Mouse (Mus musculus) embryonic facial prominence, embryonic 12.5 days (tissue): Measurements from ENCODE around the gene Myo1f. TPM values are rescaled to one million over a fixed set of nuclear protein-coding genes. Genes with fewer than 3 reads are reported as not detected.

Experiments used
- ATAC-seq: fragments of 200-750 bp; cut with Nextera tagmentation; 2 replicates; pipeline ENCODE4 v1.8.0; 2017; ENCODE audit not compliant: insufficient number of reproducible peaks, insufficient read depth, low FRiP score, low TSS enrichment
- H3K27ac ChIP-seq: fragments of 300-500 bp; sonication (generic); 2 replicates; pipeline ENCODE4 v1.5.1; 2016; ENCODE audit warnings: mild to moderate bottlenecking
- H3K27me3 ChIP-seq: fragments of 300-500 bp; sonication (generic); 2 replicates; pipeline ENCODE4 v1.6.1; 2016; ENCODE audit warnings: mild to moderate bottlenecking, moderate library complexity
- H3K36me3 ChIP-seq: fragments of 300-500 bp; sonication (generic); 2 replicates; pipeline ENCODE4 v1.6.1; 2016; ENCODE audit warnings: mild to moderate bottlenecking
- H3K4me1 ChIP-seq: fragments of 300-500 bp; sonication (generic); 2 replicates; pipeline ENCODE4 v1.6.1; 2016
- H3K4me2 ChIP-seq: fragments of 300-500 bp; sonication (generic); replicated peaks from 2 replicates; pipeline ENCODE4 v1.6.1; 2016; ENCODE audit warnings: mild to moderate bottlenecking, moderate library complexity
- H3K4me3 ChIP-seq: fragments of 300-500 bp; sonication (generic); 2 replicates; pipeline ENCODE4 v1.5.1; 2016; ENCODE audit warnings: mild to moderate bottlenecking
- H3K9ac ChIP-seq: fragments of 300-500 bp; sonication (generic); 2 replicates; pipeline ENCODE4 v1.6.1; 2016; ENCODE audit warnings: mild to moderate bottlenecking, moderate library complexity
- H3K9me3 ChIP-seq: fragments of 300-500 bp; sonication (generic); 2 replicates; pipeline ENCODE4 v1.6.1; 2016; ENCODE audit warnings: mild to moderate bottlenecking, moderate library complexity
- WGBS: fragments of 180-500 bp; shearing (Covaris S2); methylation state at CpG from one replicate; pipeline ENCODE4 v1.1.7; 2016; 5-methylcytosine and 5-hydroxymethylcytosine counted together
- polyA plus RNA-seq: library from polyadenylated mRNA; unstranded; fragments of >200 nt; fragmentation: Nextera tagmentation; extraction: Ambion mirVana; gene quantifications from 2 replicates; pipeline ENCODE4 v1.2.1, GENCODE M21; 2016

The Myo1f gene
- 3.5 and 3.6 TPM in 2 replicates for polyA plus RNA-seq

DNA sequence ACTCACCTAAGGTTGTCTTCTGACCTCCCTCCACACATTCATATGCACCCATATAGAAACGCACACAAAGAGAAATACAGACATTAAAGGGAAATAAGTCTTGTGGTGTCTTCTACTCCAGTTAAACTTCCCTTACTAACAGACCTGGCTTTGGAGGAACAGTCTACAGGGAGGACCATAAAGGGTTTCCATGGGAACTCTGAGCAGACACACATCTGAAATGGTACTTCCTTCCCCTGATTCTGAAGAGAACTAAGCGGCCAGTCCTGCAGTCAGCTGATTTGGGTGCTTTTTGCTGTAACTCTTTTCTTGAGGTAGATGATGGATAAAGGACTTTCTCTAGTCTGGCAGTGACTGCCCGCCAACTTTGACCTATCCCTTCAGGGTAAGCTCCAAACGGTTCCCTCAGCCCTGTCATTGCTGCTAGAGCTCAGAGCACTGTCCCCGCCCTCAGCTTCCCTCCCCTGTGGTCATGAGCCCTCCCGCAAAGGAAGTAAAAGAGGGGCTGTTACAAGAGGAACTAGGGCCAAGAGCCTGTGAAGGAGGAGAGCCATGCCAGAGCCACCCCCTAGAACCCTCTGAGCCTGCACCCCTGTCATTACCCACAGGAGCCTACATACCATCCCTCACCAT is at the start of gene Myo1f:
Gene Myo1f, plus strand, starts transcription at position 485 of the 633 bp plus-strand sequence.
- Histone ChIP-seq H3K27ac (no peak within 1 kb of the TSS), H3K27me3 (no peaks in the 10 kb centered on the region), H3K36me3 (peaks cover 29% of the 10 kb centered on the region), H3K9me3 (no peaks in the 10 kb centered on the region), H3K4me3 (no peak within 1 kb of the TSS), H3K9ac (no peak within 1 kb of the TSS), H3K4me1 (no peaks in the 10 kb centered on the region), H3K4me2 (no peak within 1 kb of the TSS)
- no peak for ATAC-seq
- WGBS: 55% methylated on average over 6 of the region's 6 CpGs

DNA sequence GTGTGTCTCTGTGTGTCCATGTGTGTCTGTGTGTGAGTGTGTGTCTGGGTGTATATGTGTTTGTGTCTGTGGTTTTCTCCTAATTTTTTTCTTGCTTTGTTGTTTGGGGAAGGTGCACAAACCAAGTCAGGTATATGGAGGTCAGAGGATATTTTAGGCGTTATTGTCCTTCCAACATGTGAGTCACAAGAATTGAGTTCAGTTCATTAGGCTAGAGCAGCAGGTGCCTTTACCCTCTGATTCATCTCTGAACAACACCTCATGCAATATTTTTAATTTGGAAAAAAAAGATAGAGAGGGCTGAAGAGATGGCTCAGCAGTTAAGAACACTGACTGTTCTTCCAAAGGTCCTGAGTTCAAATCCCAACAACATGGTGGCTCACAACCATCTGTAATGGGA is 47.1 kb upstream of the Myo1f start:
- WGBS: 92% methylated on average over 1 of the region's 1 CpGs

DNA sequence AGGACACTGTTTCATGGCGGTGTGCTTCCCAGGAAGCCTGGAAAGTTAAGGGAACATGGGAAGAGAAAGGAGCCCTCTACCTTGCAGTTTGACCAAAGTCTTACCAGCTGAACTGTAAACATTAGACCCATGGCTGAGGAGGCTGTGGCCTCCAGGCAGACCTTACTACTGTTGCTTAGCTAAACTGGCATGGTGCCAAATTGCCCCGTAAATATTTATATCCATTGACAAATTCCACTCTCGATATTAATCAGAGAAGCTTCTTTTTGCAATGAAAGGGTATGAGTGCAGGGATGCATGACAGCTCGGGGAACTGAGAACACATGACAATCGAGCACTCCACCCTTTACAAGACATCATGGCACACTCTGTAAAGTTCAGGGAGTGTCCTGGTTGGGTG is 45.3 kb upstream of the Myo1f start:
- no peak for ATAC-seq
- Histone ChIP-seq H3K36me3 (no peaks in the 10 kb centered on the region), H3K9me3 (0 out of 2 replicates have a peak, but pooled peaks cover 5% of the 10 kb centered on the region), H3K4me3 (no peak overlapping the region), H3K4me1 (no peaks in the 10 kb centered on the region), H3K27me3 (no peaks in the 10 kb centered on the region), H3K27ac (no peak overlapping the region), H3K9ac (no peak overlapping the region), H3K4me2 (no peak overlapping the region)
- WGBS: 83% methylated on average over 5 of the region's 5 CpGs

More for the DNA sequence above, 47.1 kb upstream of the Myo1f start:
- Histone ChIP-seq H3K9me3 (0 out of 2 replicates have a peak, but pooled peaks cover 5% of the 10 kb centered on the region), H3K27me3 (no peaks in the 10 kb centered on the region), H3K9ac (no peak overlapping the region), H3K27ac (no peak overlapping the region), H3K4me2 (no peak overlapping the region), H3K4me1 (no peaks in the 10 kb centered on the region; the same call in 1 of the 2 replicates), H3K36me3 (no peaks in the 10 kb centered on the region), H3K4me3 (no peak overlapping the region)
- ATAC-seq: no peak

DNA sequence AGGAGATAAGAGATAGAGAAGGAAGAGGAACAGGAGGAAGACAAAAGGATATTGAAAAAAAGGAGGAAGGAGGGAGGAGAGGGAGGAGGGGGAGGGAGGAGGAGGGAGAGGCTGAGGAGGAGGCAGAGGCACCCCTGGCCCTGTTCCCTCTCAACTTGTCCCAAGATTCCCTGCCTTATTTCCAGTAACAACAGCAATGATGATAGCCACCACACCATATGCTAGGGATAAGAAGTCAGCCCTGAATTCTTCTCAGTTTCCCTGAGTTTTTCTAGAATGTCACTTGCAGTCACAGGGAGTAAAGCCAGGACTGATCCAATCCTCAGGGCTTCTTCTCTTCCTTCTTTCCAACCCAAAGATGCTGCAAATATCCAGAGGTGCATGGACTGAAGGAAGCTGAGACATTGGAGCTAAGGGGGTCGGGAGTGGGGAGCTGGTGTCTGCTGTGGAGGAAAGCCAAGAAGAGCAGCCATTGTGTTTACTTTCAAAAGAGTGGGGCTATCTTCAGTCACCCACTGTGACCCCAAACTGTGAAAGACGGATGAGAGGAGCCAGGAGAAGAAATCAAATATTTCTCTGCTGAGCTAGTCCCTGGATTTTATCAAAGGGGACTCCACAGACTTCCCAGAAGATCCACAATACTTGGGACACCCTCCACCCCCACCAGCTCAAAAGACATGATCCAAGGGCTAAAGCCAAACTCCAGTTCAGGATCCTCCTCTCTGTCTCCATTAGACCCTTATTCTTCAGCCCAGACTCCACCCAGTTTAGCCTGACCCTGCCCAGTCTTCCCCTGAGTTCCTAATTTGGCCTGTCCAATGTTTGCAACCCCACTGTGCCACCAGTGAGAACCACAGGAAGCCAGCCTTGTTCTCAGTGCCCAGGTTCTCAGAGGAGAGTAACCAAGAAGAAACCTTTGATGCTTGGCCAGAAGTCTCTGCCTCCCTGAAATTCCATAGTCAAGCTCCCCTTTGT is 42.8 kb upstream of the Myo1f start:
- Histone ChIP-seq H3K4me3 (no peak overlapping the region), H3K4me1 (no peaks in the 10 kb centered on the region), H3K9me3 (0 out of 2 replicates have a peak, but pooled peaks cover 5% of the 10 kb centered on the region), H3K27me3 (no peaks in the 10 kb centered on the region), H3K4me2 (no peak overlapping the region), H3K36me3 (no peaks in the 10 kb centered on the region), H3K9ac (no peak overlapping the region), H3K27ac (no peak overlapping the region)
- WGBS: 23% methylated on average over 2 of the region's 2 CpGs
- ATAC-seq: no peak

DNA sequence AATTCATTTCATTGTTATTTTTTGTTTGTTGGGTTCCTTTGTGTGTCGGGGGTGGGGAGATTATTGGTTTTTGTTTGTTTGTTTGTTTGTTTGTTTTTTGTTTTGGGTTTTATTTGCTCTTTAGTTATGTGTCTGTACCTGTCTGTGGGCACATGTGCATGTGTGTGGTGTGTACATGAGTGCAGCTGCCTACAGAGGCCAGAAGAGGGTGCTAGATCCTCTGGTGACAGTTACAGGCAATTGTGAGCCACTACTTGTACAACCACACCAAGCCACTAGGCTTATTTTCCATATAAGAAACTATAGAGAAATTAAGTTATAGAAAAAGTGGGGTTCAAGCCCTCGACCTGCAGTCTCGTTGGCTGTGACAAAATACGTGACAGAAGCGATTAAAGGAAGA is 41.6 kb upstream of the Myo1f start:
- H3K9ac ChIP-seq: no peak overlapping the region
- no peaks in the 10 kb centered on the region for H3K36me3 ChIP-seq
- H3K27ac ChIP-seq: no peak overlapping the region
- no peaks in the 10 kb centered on the region for H3K27me3 ChIP-seq
- no peak overlapping the region for H3K4me3 ChIP-seq
- H3K4me1 ChIP-seq: no peaks in the 10 kb centered on the region
- no peak overlapping the region for H3K4me2 ChIP-seq
- 89% methylated on average over 5 of the region's 5 CpGs for WGBS
- H3K9me3 ChIP-seq: 0 out of 2 replicates have a peak, but pooled peaks cover 5% of the 10 kb centered on the region
- no peak for ATAC-seq

DNA sequence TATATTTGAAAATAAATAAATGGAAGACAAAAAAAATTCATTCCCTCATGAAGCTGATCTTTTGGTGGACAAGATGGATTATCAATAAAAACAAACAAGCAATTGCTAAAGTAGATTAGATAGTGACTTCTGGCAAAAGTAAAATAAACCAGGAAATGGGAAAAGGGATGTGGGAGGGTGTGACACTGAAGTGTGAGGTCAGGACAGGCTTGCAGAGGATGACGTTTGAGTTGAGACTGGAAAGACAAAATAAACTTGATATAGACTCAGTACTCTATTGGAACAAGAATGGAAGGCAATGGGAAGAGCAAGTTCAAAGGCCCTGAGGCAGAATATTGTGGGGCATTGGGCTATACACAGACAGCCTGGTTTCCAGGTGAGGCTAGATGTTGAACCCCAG is 35.1 kb upstream of the Myo1f start:
- H3K4me3 ChIP-seq: no peak overlapping the region
- 39% methylated on average over 1 of the region's 1 CpGs for WGBS
- H3K36me3 ChIP-seq: no peaks in the 10 kb centered on the region
- H3K4me2 ChIP-seq: no peak overlapping the region
- H3K9me3 ChIP-seq: no peaks in the 10 kb centered on the region
- no peaks in the 10 kb centered on the region for H3K27me3 ChIP-seq
- no peak overlapping the region for H3K27ac ChIP-seq
- H3K9ac ChIP-seq: no peak overlapping the region
- ATAC-seq: no peak
- H3K4me1 ChIP-seq: peaks cover 7% of the 10 kb centered on the region

DNA sequence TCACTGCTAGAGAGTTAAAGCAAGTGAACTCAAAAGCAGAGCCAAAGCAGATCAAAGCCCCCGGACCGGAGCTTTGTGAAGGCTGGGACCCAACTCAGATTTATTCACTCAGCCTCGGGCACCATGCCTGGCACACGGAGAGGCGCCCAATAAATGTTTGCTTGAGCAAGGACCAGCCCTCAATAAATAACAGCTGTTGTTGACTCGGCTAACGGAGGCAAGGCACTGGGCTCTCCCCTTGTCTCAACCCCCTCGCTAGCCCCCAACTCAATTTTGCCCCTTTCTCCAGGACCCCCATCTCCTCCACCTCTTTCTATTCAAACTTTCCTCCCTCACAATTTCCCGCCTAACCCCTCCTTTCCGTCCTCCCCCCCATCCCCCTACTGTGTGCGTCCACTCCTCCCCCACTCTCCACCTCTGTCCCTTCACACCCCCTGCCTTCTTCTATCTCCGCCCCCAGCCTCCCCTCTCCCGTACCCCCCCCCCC is 32.0 kb upstream of the Myo1f start:
- Histone ChIP-seq H3K27ac (peak overlapping the region; percentile 90), H3K36me3 (peaks cover 6% of the 10 kb centered on the region), H3K4me2 (peak overlapping the region; percentile 76), H3K4me1 (peaks cover 19% of the 10 kb centered on the region), H3K9ac (peak overlapping the region; percentile 71), H3K9me3 (no peaks in the 10 kb centered on the region), H3K4me3 (peak overlapping the region; percentile 67), H3K27me3 (no peaks in the 10 kb centered on the region)
- WGBS: 5% methylated on average over 11 of the region's 13 CpGs
- peak; percentile 7; the same call in 1 of the 2 replicates for ATAC-seq

DNA sequence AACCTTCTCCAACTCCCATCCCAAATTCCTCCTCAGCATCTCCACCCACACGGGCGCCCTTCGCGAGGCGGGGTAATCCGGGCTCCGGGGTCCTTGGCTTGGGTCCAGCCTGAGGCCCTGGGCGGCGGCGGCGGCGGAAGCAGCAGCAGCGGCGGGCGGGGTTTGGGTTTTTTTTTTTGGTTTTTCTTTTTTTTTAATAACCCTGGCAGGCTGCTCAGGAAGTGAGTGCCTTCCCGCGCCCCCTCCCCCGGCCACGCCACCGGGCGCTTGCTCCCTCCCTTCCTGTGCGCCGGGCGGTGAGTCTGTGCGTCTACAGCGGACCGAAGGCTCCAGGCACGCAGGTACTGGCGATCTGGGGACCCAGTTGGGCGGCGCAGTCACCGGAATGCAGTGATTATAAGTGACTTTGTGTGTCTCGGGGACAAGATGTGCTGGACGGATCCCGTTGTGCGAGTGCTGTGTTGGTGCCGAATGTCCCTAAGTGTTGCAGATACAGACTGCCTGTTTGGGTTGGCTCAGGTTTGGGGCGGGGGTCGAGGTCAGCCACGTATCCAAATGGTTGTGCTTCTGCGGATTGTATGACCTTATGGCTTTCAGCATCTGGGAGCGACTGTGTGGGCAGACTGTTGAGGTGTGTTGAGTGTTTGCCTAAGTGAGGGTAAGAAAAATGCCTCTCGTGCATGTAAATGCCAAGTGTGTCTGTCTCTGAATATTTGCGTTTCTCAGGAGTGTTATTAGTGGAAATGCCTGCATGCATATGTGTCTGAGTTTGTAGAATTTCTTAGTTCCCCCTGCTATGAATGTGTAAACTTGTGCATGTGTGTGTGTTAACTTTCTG is 31.4 kb upstream of the Myo1f start, which contains the start of gene Adamts10:
Gene Adamts10, plus strand, starts transcription at position 287 of the 838 bp plus-strand sequence.
- Histone ChIP-seq H3K27ac (peak within 1 kb of the TSS; percentile 90), H3K4me2 (peak within 1 kb of the TSS; percentile 76), H3K4me1 (peaks cover 19% of the 10 kb centered on the region), H3K4me3 (peak within 1 kb of the TSS; percentile 67), H3K9ac (peak within 1 kb of the TSS; percentile 71), H3K9me3 (no peaks in the 10 kb centered on the region), H3K27me3 (no peaks in the 10 kb centered on the region), H3K36me3 (peaks cover 13% of the 10 kb centered on the region)
- ATAC-seq: peak; percentile 59; the same call in 1 of the 2 replicates
- WGBS: under 1% methylated on average over 44 of the region's 44 CpGs

DNA sequence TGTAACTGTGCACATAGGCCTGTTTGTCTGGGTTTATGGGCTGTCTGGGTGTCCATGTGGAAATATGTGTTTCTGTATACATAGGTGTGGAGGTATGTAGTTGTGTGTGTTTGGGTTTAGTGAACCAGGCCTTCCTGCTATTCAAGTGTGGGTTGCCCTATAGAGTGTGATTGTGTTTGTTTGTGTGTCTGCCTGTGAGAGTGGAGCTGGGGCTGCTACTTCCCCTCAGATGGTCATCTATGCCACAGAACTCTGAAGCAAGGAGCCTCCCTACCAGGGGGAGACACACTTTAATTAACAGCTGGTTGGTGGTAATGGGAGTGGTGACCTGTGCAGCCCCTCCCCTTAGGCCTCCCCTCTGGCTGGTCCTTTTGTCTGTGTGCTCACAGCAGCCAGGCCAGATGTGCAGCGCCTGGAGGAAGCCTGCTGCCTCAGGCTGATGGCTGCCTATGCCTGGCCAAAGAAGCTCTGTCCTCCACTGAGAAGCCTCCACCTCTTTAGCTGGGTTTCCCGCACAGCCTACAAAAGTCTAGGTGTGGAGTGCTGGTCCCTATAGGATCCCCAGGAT is 30.6 kb upstream of the Myo1f start:
- peaks cover 21% of the 10 kb centered on the region for H3K36me3 ChIP-seq
- peak overlapping the region; percentile 76 for H3K4me2 ChIP-seq
- H3K27me3 ChIP-seq: no peaks in the 10 kb centered on the region
- H3K9ac ChIP-seq: peak overlapping the region; percentile 71
- H3K4me1 ChIP-seq: peaks cover 19% of the 10 kb centered on the region
- H3K4me3 ChIP-seq: peak overlapping the region; percentile 67
- no peaks in the 10 kb centered on the region for H3K9me3 ChIP-seq
- peak; percentile 48; the same call in 1 of the 2 replicates for ATAC-seq
- 2% methylated on average over 2 of the region's 2 CpGs for WGBS
- H3K27ac ChIP-seq: peak overlapping the region; percentile 90

DNA sequence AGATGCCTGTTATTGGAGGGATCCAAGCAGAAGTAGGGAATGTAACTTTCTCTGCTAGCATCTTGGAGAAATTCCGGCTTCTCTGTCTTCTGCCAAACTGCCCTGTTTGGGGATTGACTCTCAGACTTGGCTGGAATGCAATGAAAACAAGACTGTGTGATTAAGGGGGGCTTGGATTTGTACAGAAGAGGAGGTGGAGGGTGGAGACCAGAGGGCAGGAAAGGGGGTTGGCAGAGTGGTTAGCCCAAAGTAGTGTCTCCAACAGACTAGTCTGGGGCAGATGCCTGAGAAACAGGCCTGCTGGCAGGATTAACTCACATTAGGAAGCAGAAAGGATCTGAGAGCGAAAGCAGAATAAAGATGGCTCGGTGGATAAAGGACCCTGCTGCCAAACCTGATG is 29.0 kb upstream of the Myo1f start:
- 0 out of 2 replicates have a peak overlapping the region, but pooled peaks have one; percentile 76 for H3K4me2 ChIP-seq
- no peak for ATAC-seq
- H3K27ac ChIP-seq: 0 out of 2 replicates have a peak overlapping the region, but pooled peaks have one; percentile 31
- no peaks in the 10 kb centered on the region for H3K27me3 ChIP-seq
- H3K9ac ChIP-seq: no peak overlapping the region
- peaks cover 19% of the 10 kb centered on the region for H3K4me1 ChIP-seq
- H3K36me3 ChIP-seq: peaks cover 36% of the 10 kb centered on the region
- no peak overlapping the region; the same call in 1 of the 2 replicates for H3K4me3 ChIP-seq
- WGBS: 71% methylated on average over 3 of the region's 3 CpGs
- no peaks in the 10 kb centered on the region for H3K9me3 ChIP-seq
